Mouse (Mus musculus) heart, postnatal 36 days (tissue): ENCODE data around the gene Bub1b. TPM values are rescaled to one million over a fixed set of nuclear protein-coding genes. Genes with fewer than 3 reads are reported as not detected.

Experiments used
- DNase-seq, 2 experiments: peaks; one replicate each; pipeline ENCODE4 v3.0.0; 2021 to 2022
- intact Hi-C: fragments of 180-260 bp; cut with DNase I; formaldehyde crosslinking; loops from one replicate; pipeline ENCODE4 v1.15.1; 2025
- total RNA-seq, 2 experiments: library from RNA; stranded (reverse); gene quantifications; 2 replicates each; pipeline ENCODE4 v1.2.3; 2021

The Bub1b gene
- total RNA-seq, 2 experiments from 2014 or later = 1.4 to 1.8 TPM

GRCm38 (mm10) chr2:118689875-118690274, 91.9 kb downstream of the Bub1b start:
- no peak for DNase-seq
- intact Hi-C loops = loop anchor here (10.0 kb wide), 1 partner anchor 425 kb away; no protein-coding TSS in a partner anchor

Other genes starting within 250 kb of the Bub1b start
- under 1 TPM; 0.14 to 0.17 TPM for gene Gpr176, start 224.8 kb upstream of the Bub1b start, total RNA-seq
- gene Eif2ak4, start 209.6 kb upstream of the Bub1b start, total RNA-seq = 1 to 10 TPM; 4.8 to 6.5 TPM
- 100 to 1,000 TPM; 114 to 118 TPM for gene Srp14, start 118.5 kb upstream of the Bub1b start, total RNA-seq
- gene Bmf, start 48.5 kb upstream of the Bub1b start, total RNA-seq = 1 to 10 TPM; 6.7 to 8.2 TPM
- gene Pak6, start 65.1 kb downstream of the Bub1b start, total RNA-seq = 10 to 100 TPM; 10.1 to 13.0 TPM
- 1 to 10 TPM; 1.4 to 2.5 TPM for gene Ankrd63, start 105.8 kb downstream of the Bub1b start, total RNA-seq
- gene Plcb2, start 130.2 kb downstream of the Bub1b start, total RNA-seq = 1 to 10 TPM; 1.9 to 2.7 TPM
- 10 to 100 TPM; 27.2 to 29.6 TPM for gene Inafm2, start 147.5 kb downstream of the Bub1b start, total RNA-seq
- gene Ccdc9b, start 164.4 kb downstream of the Bub1b start, total RNA-seq = 10 to 100 TPM; 24.1 to 28.3 TPM
- not detected for gene Phgr1, start 174.6 kb downstream of the Bub1b start, total RNA-seq
- gene Disp2, start 181.5 kb downstream of the Bub1b start, total RNA-seq = under 1 TPM; 0.03 to 0.06 TPM
- gene Knstrn, start 215.8 kb downstream of the Bub1b start, total RNA-seq = 1 to 10 TPM; 1.5 to 2.3 TPM